Mouse (Mus musculus) liver, embryonic 14.5 days (tissue): ENCODE measurements around the gene Traf7. TPM values are rescaled to one million over a fixed set of nuclear protein-coding genes. Genes with fewer than 3 reads are reported as not detected.
A peak's percentile ranks its signal among the peaks of the same experiment; 100 is the strongest.

Experiments
- ATAC-seq: fragments of 200-750 bp; cut with Nextera tagmentation; 2 replicates; pipeline ENCODE4 v1.8.0; 2017; ENCODE audit warnings: moderate number of reproducible peaks, mild to moderate bottlenecking, moderate library complexity; ENCODE audit not compliant: insufficient read depth
- DNase-seq, 3 experiments: peaks; one replicate each; pipeline ENCODE4 v3.0.0-alpha.2; 2012 to 2013; ENCODE audit warnings: low read depth in 3 of 3, low spot score in 3 of 3
- H3K27ac ChIP-seq: fragments of 300-500 bp; sonication (generic); 2 replicates; pipeline ENCODE4 v1.5.1; 2014; ENCODE audit warnings: moderate library complexity, mild to moderate bottlenecking, control low read depth, inconsistent platforms
- H3K27me3 ChIP-seq: fragments of 300-500 bp; sonication (generic); 2 replicates; pipeline ENCODE4 v1.6.1; 2014; ENCODE audit warnings: mild to moderate bottlenecking, low read length, moderate library complexity; ENCODE audit not compliant: control insufficient read depth, insufficient read depth
- H3K36me3 ChIP-seq: fragments of 300-500 bp; sonication (generic); replicated peaks from 2 replicates; pipeline ENCODE4 v1.6.1; 2014; ENCODE audit warnings: low read depth; ENCODE audit not compliant: control insufficient read depth, insufficient read depth
- H3K4me1 ChIP-seq, 2 experiments: fragments of 200-500 bp in 1 of 2; fragments of 300-500 bp in 1 of 2; sonication (generic) in 1 of 2; replicated peaks; 2 replicates each; pipeline ENCODE4 v1.6.1; 2012 to 2014; ENCODE audit warnings: antibody characterized with exemption in 1 of 2, inconsistent platforms in 1 of 2, low read length in 1 of 2; ENCODE audit not compliant: control insufficient read depth in 2 of 2, insufficient read depth in 2 of 2
- H3K4me2 ChIP-seq: fragments of 300-500 bp; sonication (generic); 2 replicates; pipeline ENCODE4 v1.6.1; 2014; ENCODE audit warnings: low read depth, mild to moderate bottlenecking, control low read depth, moderate library complexity
- H3K4me3 ChIP-seq, 2 experiments: fragments of 200-500 bp in 1 of 2; fragments of 300-500 bp in 1 of 2; sonication (generic) in 1 of 2; 2 replicates each; pipeline ENCODE4 v1.5.1; 2012 to 2014; ENCODE audit warnings: low read depth in 2 of 2, low read length in 2 of 2, mild to moderate bottlenecking in 2 of 2, control low read depth in 1 of 2, inconsistent platforms in 1 of 2, moderate library complexity in 1 of 2; ENCODE audit not compliant: insufficient read depth in 1 of 2
- H3K9ac ChIP-seq: fragments of 300-500 bp; sonication (generic); replicated peaks from 2 replicates; pipeline ENCODE4 v1.6.1; 2014; ENCODE audit warnings: mild to moderate bottlenecking, control low read depth, moderate library complexity
- H3K9me3 ChIP-seq: fragments of 300-500 bp; sonication (generic); 2 replicates; pipeline ENCODE4 v1.6.1; 2016; ENCODE audit warnings: low read length, mixed read lengths; ENCODE audit not compliant: control insufficient read depth
- CTCF ChIP-seq: IDR thresholded peaks from 2 replicates; pipeline ENCODE4 v1.5.1; 2016; ENCODE audit warnings: antibody characterized with exemption, low read depth, control low read depth
- EP300 ChIP-seq: IDR thresholded peaks from 2 replicates; pipeline ENCODE4 v1.6.1; 2016; ENCODE audit warnings: antibody characterized with exemption, low read depth
- WGBS: fragments of 180-500 bp; shearing (Covaris S2); extraction: QIAGEN DNeasy Blood & Tissue Kit; methylation state at CpG from one replicate; pipeline ENCODE4 v1.1.7; 2014; ENCODE audit not compliant: insufficient replicate concordance; 5-methylcytosine and 5-hydroxymethylcytosine counted together
- polyA plus RNA-seq, 2 experiments: library from polyadenylated mRNA; depleted of rRNA in 1 of 2; stranded (reverse) in 1 of 2; unstranded in 1 of 2; fragments of >200 nt; fragmentation: Nextera tagmentation in 1 of 2; extraction: Ambion mirVana in 1 of 2; gene quantifications; 2 replicates each; pipeline versions ENCODE4 v1.2.1 to v1.2.3; 2012 to 2014

Traf7 gene
- polyA plus RNA-seq, 2 experiments, result 25.6 to 64.2 TPM

GRCm38 (mm10) chr17:24490399-24490798, 37.3 kb downstream of the Traf7 start:
- no peak overlapping the region for H3K9ac ChIP-seq
- H3K36me3 ChIP-seq, result no peaks in the 10 kb centered on the region
- no peak for TF ChIP-seq CTCF
- no peak for TF ChIP-seq EP300
- H3K4me3 ChIP-seq, result no peak overlapping the region
- WGBS, result 69% methylated on average over 4 of the region's 4 CpGs
- DNase-seq (no peak), ATAC-seq (no peak)
- no peaks in the 10 kb centered on the region for H3K9me3 ChIP-seq
- no peak overlapping the region for H3K27ac ChIP-seq
- H3K27me3 ChIP-seq, result peaks cover 44% of the 10 kb centered on the region
- no peak overlapping the region for H3K4me2 ChIP-seq
- H3K4me1 ChIP-seq, result no peaks in the 10 kb centered on the region

- Histone ChIP-seq H3K4me3 (peak overlapping the region in 1 of 2 experiments; percentile 40; a peak in 1 of 4 replicates), H3K4me2 (peak overlapping the region; percentile 51), H3K9ac (no peak overlapping the region), H3K36me3 (no peaks in the 10 kb centered on the region), H3K9me3 (no peaks in the 10 kb centered on the region), H3K4me1 (no peaks in the 10 kb centered on the region), H3K27ac (no peak overlapping the region), H3K27me3 (peaks cover 44% of the 10 kb centered on the region)
- TF ChIP-seq CTCF (no peak), EP300 (no peak)
- WGBS, result 24% methylated on average over 19 of the region's 19 CpGs
- DNase-seq (no peak), ATAC-seq (no peak)
Measured at GRCm38 (mm10) chr17:24489265-24490030, 38.3 kb downstream of the Traf7 start.

- Histone ChIP-seq H3K9me3 (no peaks in the 10 kb centered on the region), H3K4me1 (no peaks in the 10 kb centered on the region), H3K4me2 (peak overlapping the region; percentile 51), H3K36me3 (no peaks in the 10 kb centered on the region), H3K27ac (no peak overlapping the region), H3K4me3 (peak overlapping the region; percentile 31 to 40), H3K27me3 (peaks cover 44% of the 10 kb centered on the region), H3K9ac (no peak overlapping the region)
- WGBS, result under 1% methylated on average over 68 of the region's 81 CpGs
- ATAC-seq (no peak), DNase-seq (no peak)
- TF ChIP-seq CTCF (no peak), EP300 (no peak)
Measured at GRCm38 (mm10) chr17:24488662-24489264, 39.0 kb downstream of the Traf7 start.

GRCm38 (mm10) chr17:24488186-24488661, 39.5 kb downstream of the Traf7 start, which contains the start of gene Caskin1:
Gene Caskin1 (plus strand): TSS chr17:24488601.
- Histone ChIP-seq H3K4me1 (no peaks in the 10 kb centered on the region), H3K9ac (no peak within 1 kb of the TSS), H3K4me3 (peak within 1 kb of the TSS; percentile 31 to 40), H3K9me3 (no peaks in the 10 kb centered on the region), H3K27me3 (peaks cover 44% of the 10 kb centered on the region), H3K27ac (no peak within 1 kb of the TSS), H3K4me2 (peak within 1 kb of the TSS; percentile 51), H3K36me3 (no peaks in the 10 kb centered on the region)
- no peak for TF ChIP-seq EP300
- no peak for TF ChIP-seq CTCF
- 2% methylated on average over 40 of the region's 45 CpGs for WGBS
- DNase-seq, result no peak
- no peak for ATAC-seq
